Mouse (Mus musculus) induced T-regulatory cell, adult 2 months (primary cell): ENCODE measurements around the gene Tmc1.
A peak's percentile ranks its signal among the peaks of the same experiment; 100 is the strongest.

Source experiments
- DNase-seq: peaks from one replicate; pipeline ENCODE4 v3.0.0-alpha.2; 2012; ENCODE audit warnings: low read depth

The Tmc1 gene

DNA sequence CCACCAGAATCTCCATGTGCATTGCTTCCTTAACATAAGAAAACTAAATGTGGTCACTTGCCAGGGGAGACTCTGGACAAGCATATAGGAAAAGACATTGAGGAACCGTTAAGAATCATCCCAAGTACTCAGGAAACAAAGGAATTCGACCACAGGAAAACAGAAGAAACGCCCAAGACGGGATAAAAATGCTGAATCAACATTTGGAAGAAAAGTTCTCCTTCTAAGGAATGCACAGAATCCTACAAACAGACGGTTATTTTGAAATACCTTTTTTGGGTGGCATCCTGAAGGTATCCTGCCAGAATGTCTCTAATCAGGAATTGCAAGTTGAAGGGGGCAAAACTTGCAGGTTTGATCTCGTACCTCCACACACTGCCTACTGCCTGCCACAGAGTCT is at the start of gene Tmc1:
Gene Tmc1, minus strand, starts transcription at position 329 of the 400 bp plus-strand sequence.
- no peak for DNase-seq

DNA sequence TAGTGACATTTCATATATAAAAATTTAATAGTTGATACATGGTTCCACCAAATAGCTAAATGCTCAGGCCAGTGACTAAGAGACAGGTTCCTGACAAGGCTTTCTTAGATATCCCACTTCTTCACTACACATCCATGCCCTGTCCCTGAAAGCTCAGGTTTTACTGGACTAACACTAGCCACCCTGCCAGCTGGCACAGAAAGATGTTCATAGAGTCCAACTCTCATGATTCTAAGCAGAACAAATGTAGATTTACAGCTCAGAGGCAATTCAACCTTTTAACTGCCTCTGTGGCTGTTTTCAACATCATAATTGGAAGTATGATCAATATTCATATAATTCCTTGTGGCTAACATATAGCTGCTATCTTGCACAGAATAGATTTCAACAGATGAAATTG is 47.5 kb upstream of the Tmc1 start:
- DNase-seq, result no peak

DNA sequence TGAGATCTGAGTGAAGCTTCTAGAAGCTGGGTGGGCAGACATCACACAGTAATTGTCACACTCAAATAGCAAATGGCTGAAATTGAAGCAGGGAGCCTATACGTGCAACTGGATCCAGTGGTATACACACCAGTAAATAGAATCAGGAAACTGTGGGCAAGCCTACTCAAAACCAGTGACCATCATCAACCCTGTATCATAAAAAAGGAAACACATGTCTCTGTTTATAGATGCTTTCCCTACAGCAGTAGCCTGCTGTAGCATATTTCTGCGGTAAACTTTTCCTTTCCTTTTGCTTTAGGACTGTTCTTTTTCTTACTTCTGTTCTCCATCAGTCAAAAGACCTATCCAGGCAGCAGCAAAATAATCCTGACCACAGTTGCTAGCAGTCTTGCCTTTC is 25.2 kb upstream of the Tmc1 start:
- DNase-seq, result no peak

DNA sequence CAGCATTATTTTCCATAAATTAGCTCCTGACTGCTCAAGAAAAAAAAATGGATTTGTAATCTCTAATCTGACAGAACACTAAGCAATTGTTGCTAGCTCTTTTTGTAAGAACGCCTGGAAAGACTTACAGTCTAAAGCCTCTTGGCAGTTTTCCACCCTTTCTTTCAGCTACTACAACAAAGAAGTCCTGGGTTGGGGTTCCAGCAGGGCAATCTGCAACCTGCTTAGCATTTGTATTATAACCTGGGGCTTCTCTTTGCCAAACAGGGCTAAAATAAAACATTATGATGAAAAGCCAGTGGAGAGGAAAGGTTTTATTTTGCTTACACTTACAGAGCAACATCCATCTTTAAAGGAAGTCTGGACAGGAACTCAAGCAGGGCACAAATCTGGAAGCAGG is 24.1 kb upstream of the Tmc1 start:
- no peak for DNase-seq

DNA sequence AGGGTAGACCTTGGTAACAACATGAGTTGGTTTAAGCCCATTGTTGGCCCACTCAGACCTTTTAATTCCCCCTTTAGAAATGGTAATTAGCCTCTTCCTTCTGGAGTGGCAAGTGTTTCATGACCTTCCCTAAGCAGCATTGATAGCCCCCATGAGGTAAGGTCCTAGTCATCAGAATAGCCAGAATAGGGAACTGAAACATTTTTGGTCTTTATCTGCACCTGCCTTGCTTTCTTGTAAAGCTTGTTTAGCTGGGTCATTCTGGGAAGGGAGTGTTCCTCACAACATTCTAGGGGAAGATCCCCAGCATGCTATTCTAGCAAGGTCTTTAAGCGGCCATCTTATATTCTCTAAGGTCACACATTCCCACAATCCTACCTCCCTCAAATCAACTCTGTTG is 17.9 kb upstream of the Tmc1 start:
- DNase-seq, result no peak

DNA sequence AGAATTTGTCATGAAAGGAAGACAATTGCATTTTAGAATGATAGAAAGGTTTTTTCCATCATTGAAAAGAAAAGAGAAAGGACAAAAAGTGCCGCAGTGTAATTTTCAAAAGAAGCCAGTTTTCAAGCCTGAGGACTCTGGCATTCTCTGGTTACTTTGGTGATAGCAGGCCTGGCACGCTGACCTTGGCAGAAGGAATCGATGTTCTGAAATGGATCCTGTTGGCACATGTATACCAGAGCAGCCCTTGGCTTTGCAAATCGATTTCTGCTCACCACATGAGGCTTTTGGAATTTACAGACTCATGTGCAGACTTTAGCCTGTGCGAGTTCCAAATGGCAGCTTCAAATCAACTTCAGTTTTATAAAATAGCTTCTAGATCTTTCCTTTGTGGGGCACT is 813 bp upstream of the Tmc1 start:
- no peak for DNase-seq

DNA sequence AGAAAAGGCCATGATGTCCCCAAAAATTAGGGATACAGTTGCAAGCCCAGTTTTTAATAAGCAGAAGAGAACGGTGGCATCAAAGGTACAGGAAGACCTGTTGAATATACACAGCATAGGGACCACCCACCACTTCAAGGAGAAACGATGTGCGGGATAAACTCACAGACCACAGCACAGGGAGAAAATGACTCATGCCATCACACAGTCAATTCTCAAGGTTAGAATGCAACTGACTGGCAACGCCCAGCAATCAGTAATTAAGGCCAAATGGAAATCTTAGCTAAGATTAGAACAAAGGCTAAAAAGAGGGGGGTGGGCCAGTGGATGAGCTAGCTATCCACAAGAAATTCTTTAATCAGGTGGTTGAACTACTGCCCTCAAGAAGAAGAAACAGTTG is 9.6 kb downstream of the Tmc1 start:
- DNase-seq, result no peak

DNA sequence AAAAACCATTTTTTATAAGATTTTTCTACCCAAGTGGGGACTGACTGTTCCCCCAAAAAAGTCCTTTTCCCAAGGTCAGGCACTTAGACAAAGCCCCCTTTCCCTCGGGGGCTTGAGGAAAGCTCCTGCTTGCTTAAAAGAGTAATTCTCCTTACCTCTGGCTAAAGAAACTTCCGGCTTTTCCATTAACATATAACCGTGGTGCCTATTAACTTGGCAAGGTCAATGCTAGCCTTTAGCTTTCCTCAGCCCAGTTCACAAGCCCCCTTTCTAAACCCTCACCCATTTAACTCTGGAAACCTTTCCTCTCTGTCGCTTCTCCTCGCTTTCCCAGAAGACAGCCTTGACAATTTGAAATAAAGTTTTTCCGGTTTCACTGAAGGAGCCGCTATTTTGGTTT is 29.7 kb downstream of the Tmc1 start:
- no peak for DNase-seq

DNA sequence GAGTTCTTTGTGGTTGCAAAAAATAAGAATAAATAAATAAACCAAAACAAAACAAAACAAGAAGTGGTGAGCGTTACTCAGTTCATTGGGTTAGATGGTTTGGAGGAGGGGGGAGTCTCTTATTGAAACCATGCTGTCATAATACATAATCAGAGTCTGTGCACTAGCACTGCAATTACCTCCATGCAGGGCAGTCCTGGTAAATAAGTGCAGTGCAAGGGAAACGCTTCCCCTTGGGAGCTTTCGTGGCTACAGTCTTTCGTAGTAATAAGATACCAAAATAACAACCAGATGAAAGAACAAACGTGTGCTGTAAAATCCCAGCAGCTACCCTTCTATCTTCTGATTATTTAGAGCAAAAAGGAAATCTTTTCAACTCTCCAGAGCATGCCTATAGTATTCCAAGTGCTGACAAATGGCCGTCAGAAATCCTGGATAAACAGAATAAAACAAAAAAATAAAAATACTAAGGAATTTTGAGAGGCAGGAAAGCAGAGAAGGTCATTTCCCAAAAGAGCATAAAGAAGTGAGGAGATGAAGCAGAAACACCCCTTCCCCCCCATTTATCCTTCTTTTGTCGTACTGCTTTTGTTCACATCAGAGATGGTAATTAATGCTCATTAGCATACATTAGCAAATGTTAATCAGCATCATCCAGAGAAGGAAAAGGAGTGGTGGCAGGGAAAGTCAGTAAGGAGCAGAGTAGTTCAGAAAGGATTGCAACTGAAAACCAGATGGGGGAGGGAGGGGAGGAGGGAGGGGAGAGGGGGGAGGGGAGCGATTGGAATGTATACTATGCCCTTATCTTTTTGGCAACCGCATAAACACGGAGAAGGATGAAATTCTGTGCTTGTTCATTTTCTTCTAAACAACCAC is 30.4 kb downstream of the Tmc1 start:
- DNase-seq, result no peak

DNA sequence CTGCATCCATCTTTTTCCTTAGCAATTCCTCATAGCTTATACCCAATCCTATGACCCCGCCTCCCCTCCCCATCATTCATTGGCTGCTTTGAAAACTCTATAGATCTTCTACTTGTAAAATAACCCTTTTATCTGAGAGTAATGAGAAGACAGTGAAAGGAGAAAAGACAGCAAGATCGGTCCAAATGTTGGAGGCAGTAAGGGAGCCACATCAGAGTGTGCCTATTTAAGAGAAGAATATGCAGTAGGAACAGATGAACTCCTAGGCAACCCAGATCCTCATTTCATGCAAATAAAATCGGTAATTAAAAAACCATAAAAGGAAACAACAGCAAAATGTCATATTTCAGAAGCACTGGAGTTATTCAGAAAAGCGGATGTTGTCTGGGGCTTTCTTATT is 35.8 kb downstream of the Tmc1 start:
- no peak for DNase-seq

DNA sequence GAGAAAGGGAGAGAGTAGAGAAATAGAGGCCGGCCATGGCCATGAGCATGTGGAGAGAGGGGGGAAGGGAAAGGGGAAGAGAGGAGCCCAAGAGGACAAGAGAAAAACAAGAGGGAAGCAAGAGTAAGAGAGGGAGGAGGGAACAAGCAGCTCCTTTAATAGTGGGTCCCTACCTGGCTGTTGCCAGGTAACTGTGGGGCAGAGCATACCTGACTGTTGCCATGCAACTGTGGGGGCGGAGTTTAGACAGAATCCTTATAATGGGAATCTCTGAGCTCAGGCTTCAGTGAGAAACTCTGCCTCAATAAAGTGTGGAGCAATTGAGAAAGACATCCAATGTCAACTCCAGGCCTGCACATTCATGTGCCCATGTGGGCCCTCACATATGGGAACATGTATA is 38.9 kb downstream of the Tmc1 start:
- DNase-seq, result no peak

DNA sequence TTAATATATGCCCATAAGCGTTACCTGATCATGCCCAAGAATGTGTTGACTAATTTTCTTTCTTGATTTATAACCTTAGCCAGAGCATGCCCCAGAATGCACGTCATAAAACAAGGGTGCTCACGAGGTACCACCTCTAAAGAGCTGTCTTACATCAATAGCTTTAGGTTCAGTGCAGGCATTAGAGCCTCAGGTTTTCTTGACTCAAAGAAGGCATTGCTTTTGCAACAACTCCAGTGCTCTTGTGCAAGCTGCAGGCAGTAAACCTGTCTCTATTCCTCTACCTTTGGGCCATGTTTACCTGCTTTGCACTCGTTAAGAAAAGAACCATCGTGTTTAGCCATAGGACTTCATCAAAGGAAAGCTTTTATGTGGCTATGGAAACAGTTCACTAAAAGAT is 43.6 kb downstream of the Tmc1 start:
- DNase-seq, result no peak

DNA sequence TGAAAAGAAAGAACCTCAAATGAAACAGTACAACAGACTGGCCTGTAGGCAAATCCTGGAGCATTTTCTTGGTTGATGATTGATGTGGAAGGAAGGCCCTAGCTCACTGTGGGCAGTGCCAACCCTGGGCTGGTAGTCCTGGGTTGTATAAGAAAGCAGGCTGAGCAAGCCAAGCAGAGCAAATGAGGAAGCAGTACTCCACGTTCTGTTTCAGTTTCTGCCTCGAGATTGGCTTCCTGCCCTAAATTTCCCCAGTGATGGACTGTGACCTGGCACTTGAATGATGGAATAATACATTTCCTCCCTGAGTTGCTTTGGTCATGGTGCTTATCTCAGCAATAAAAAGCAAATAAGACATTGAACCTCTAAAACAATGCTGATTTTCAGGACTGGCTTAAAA is 72.8 kb downstream of the Tmc1 start:
- DNase-seq, result no peak

DNA sequence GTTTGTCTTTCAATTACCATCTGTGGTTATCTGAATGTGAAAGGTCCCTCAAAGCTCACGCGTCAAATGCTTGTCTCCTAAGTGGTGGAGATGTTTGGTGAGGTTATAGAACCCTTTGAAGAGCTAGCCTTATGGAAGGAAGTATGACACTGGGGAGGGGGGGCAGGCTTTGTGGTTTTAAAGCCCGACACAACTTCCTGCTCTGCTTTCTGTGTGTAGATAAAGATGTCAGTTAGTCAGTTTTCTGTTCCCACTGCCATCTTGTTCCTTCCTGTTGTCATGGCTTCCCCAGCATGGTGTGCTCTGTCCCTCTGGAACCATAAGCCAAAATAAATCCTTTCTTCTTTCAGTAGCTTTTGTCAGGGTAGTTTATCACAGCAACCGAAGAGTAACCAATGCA is 78.1 kb downstream of the Tmc1 start:
- peak; percentile 1 for DNase-seq

DNA sequence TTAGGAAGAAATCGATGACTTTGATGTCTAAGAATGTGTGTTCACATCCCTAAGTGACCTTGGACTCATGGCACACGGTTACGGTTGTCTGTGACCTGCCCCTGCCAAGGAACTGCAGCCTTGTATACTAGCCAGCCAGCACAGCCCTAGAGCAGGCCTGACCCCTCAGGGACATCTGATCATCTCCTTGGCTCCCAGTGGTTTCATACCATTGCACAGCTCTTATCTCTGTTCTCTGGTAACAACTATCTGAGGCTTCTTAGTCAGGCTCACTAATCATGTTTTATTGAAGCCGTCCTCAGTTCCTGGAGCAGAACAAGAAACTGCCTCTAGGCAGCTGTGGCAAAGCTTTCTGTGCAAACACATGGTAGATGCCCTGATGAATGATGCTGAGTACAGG is 92.2 kb downstream of the Tmc1 start:
- DNase-seq, result no peak

DNA sequence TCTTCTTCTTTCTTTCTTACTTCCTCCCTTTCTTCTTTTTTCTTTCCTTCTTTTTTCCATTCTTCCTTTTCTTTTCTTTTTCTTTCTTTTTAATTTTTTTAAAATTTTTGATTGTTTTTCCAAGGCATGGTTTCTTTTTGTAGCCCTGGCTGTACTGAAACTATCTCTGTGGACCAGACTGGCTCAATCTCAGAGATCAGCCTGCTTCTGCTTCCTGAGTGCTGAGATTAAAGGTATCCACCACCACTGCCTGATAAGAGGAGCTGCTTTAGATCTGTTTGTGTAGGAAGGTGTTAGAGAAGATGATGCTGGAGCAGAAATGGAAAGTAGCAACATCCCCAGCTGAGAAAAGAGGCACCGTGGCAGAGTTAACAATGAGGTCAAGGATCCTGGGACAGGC is 93.7 kb downstream of the Tmc1 start:
- no peak for DNase-seq

DNA sequence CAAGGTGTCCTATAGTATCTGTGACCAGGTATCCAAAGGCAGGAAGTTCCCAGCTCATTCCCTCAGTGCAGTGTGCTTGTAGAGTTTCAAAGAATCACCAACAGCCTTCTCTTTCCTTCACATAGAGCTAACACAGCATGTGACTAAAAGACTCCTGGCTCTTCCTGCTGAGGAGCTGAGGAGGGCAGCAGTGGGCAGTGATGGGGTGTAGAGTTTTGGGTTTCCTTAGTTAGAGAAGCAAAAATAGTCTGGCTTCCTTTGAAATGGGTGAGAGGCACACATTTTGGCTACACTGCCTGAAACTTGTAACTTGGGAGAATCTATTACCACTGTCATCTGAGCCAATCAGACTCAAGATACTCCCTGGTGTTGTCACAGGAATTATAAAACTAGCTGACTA is 96.2 kb downstream of the Tmc1 start:
- no peak for DNase-seq

DNA sequence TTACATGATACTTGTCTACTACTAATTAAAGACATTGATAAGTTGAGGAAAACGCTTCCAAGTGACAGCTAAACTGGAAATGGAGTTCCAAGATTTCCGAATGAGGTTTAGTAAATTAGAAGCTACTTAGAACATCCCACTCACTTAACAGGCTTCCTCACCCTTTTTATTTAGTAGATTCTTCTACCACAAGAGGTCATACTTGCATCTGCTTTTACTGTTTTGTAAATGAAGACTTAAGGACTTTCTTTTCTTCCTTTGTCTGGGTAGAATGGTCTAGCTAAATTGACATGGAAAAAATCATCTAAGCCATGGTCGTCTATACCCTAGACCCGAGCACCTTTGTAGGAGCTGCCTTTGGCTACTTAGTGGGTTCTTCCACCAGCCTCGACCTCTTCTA is 105.1 kb downstream of the Tmc1 start:
- no peak for DNase-seq

DNA sequence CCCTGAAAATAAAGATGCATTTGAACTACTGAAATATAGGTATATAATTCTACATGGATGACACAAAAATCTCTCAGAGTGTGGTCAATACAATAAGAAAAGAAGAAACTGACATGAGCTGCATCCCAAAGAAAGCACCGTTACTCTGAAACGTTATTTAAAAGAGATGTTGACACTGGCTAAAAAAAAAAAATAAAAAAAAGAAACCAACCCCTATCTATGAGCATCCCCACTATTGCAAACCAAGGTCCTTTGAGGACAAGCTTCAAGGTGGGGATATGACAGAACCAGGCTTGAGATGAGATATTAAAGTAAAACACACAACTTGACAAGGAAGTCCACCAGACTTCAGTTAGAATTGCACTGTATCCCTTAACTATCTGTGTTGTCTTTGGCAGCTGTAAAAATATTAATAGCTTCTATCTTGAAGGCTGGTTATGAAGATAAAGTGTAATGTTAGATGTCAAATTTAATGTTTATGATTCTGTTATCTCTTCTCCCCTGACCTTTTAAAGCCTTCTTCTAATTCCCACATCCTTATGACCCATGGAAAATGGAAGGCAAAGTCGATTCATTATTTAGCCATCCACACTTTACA is 106.4 kb downstream of the Tmc1 start:
- no peak for DNase-seq

DNA sequence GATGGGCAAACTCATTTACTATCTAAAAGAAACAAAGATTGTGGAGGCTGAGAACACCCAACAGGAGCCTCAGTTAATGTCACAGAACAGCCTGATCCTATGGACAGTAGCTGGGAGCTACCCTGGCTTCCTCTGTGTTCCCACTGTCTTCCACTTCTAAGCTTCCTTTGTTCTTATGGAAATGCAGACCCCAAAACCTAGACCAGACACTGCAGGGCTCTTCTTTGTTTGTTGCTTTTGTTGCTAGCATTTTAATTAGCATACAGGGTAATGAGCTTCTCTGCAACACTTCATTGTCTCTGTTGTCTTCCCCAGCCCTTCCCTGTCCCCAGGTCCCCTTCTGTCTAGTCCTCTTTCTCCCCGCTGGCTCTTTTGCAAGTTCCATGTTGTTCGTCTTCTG is 116.6 kb downstream of the Tmc1 start:
- no peak for DNase-seq

DNA sequence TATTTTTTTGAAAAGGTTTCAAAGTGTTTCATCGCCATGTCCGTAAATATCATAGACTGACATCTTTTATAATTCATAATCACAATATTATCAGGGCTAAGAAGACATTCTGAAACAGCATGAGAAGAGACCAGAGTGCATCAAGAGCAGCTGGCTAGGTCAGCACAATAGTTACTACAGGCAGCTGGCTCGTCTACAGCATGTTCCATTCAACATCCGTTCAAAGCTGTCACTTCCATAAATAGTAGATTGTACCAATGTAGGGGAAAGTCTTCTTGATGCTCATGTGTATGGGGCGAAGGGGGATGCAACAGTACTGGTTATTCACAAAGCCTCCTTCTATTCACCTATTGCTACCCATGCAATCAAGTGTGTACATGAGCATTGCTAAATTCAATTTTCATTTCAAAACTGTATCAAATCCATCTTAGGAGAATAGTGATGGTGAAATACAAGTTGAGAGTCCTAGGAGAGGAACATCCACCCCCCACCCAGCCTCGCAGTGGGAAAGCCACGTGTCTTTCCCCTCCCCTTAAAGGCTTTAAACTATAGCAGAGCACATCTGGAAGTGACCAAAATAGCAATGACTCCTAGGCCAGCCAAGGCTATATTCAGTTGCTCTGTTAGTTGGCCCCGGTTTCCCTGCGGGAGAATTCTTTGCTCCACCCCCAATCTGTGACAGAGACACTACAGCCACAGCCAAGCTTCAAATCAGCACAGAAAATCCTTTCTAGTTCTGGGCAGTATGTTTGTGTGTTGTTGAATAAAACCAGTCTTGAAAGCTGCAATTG is 117.8 kb downstream of the Tmc1 start:
- DNase-seq, result no peak

DNA sequence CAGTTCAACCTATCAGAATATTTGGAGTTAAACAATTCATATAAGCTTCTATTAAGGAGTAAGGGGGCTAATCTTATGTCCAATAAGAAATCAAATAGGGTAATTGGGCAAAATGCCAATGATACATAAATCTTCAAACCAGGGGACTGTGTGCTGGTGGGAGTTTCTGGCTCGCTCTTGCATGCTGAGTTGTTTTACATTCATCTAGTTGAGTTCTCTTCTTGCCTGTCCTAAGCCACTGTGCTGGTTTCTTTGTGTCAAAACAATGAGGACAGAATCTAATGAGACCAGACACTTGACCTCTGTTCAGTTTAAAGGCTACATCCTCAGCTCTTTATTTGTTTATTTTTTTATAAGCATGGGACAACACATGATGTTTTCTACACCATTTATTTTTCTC is 119.1 kb downstream of the Tmc1 start:
- DNase-seq, result no peak

DNA sequence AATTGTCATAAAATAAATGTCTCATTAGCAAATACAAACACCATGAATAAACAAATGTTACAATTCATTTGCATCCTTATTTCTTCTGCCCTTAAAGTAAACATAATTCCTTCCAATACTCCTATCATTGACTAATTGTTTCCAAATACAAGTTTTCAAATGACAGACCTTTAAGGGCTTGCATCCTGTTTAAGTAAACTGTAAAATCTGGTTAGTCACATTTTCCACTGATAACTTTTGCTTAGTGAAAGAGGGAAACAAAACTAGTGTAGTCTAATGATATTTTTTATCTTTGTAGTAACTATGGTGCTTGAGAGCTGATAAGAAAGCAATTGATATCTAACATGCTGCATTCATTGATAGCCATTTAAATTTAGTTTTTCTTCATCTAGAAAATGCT is 154.5 kb downstream of the Tmc1 start:
- peak; percentile 6 for DNase-seq
